Mouse (Mus musculus) bone marrow, adult 2 months (tissue): ENCODE results near the gene Akap6.

ENCODE experiments used
- CTCF ChIP-seq: fragments of 200-500 bp; IDR thresholded peaks from 2 replicates; pipeline ENCODE4 v1.5.1; 2011; ENCODE audit warnings: low read length, control low read depth; ENCODE audit not compliant: control insufficient read depth, insufficient read depth
- POLR2A ChIP-seq: fragments of 200-500 bp; IDR thresholded peaks from 2 replicates; pipeline ENCODE4 v1.6.1; 2011; ENCODE audit warnings: low read depth, mild to moderate bottlenecking, control low read depth, low read length, borderline replicate concordance; ENCODE audit not compliant: control insufficient read depth

GRCm38 (mm10) chr12:52834074-52834473, 134.9 kb downstream of the Akap6 start:
- TF ChIP-seq CTCF (no peak), POLR2A (no peak)
